Mouse (Mus musculus) olfactory bulb, adult 2 months (tissue): ENCODE data around the gene Oosp3.

Experiments
- CTCF ChIP-seq: fragments of 200-500 bp; IDR thresholded peaks from 2 replicates; pipeline ENCODE4 v1.5.1; 2012; ENCODE audit warnings: low read depth, mild to moderate bottlenecking, low read length, moderate library complexity; ENCODE audit not compliant: insufficient read depth
- POLR2A ChIP-seq: fragments of 200-500 bp; IDR thresholded peaks from 2 replicates; pipeline ENCODE4 v1.6.1; 2012; ENCODE audit warnings: mild to moderate bottlenecking, low read depth, low read length, moderate library complexity; ENCODE audit not compliant: insufficient read depth

DNA sequence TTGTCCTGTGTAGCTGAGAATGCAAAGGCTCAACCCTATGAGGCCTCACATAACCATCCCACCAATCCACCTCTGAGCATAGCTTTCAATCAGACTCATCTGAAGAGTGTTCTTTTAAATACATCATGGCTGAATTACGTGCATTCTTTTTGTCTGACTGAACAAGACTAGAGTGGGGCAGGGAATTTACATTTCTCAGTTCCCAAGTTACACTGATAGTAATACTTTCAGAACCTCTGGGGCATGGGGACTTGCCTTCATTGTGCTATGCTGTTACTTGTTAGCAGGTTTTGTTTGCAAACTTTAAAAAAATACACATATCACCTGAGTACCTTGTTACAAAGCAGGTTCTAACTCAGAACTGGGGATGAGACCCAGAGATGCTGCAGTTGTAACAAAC is 5.4 kb upstream of the Oosp3 start:
- no peak for TF ChIP-seq CTCF
- TF ChIP-seq POLR2A = no peak
